Mouse (Mus musculus): ENCODE results near the gene Usp25. TPM values are rescaled to one million over a fixed set of nuclear protein-coding genes. Genes with fewer than 3 reads are reported as not detected.

Usp25 gene
- polyA plus RNA-seq, 1 experiment from 2014 or later = 11.7 TPM

DNA sequence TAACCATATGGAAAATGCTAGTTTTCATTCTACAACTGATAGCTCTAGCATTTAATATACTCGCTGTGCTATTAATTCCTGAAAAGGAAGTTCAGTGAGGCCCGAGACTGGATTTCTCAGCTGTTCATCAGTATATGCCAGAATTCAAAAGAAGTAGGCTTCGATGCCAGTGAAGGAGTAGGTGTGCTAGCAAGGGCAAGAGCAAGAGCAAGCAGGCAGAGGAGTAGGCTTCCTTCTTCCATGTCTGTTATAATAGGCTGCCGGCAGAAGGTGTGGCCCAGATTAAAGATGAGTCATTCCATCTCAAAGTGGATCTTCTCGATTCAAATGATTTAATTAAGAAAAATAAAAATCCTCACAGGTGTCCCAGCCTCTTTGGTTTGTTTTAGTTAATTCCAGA, 30.0 kb downstream of the Usp25 start:
- Histone ChIP-seq H3K4me1 (no peaks in the 10 kb centered on the region), H3K9ac (replicated peaks) (no peak overlapping the region), H3K27me3 (replicated peaks) (no peaks in the 10 kb centered on the region), H3K9me3 (replicated peaks) (no peaks in the 10 kb centered on the region), H3K36me3 (peaks cover 8% of the 10 kb centered on the region; the same call in 1 of the 2 replicates), H3K27ac (replicated peaks) (no peak overlapping the region), H3K4me3 (replicated peaks) (no peak overlapping the region), H3K4me2 (no peak overlapping the region)
- WGBS = 93% methylated on average over 5 of the region's 5 CpGs
- no peak for ATAC-seq (ENCODE audit: low FRiP score)

DNA sequence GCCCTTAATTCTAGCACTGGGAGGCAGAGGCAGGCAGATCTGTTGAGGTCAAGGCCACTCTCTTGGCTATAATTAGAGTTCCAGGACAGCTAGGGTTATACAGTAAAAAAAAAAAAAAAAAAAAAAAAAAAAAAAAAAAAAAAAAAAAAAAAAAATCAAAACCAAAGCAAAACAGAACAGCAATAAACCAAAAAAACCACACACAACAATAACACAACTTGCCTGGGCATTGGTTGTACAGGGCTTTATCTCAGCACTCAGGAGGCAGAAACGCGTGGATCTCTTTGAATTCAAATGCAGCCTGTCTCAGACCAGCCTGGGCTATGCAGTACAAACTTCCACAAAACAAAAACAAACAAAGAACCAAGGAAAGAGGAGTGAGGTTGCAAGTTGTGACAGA, 40.7 kb downstream of the Usp25 start:
- 93% methylated on average over 2 of the region's 2 CpGs for WGBS
- H3K4me3 ChIP-seq (replicated peaks) = no peak overlapping the region
- H3K27me3 ChIP-seq (replicated peaks) = no peaks in the 10 kb centered on the region
- no peak overlapping the region for H3K4me2 ChIP-seq
- no peaks in the 10 kb centered on the region for H3K9me3 ChIP-seq (replicated peaks)
- H3K27ac ChIP-seq (replicated peaks) = no peak overlapping the region
- ATAC-seq (ENCODE audit: low FRiP score) = no peak
- no peak overlapping the region for H3K9ac ChIP-seq (replicated peaks)
- H3K4me1 ChIP-seq = 0 out of 2 replicates have a peak, but pooled peaks cover 3% of the 10 kb centered on the region
- H3K36me3 ChIP-seq = peaks cover 6% of the 10 kb centered on the region; the same call in 1 of the 2 replicates

DNA sequence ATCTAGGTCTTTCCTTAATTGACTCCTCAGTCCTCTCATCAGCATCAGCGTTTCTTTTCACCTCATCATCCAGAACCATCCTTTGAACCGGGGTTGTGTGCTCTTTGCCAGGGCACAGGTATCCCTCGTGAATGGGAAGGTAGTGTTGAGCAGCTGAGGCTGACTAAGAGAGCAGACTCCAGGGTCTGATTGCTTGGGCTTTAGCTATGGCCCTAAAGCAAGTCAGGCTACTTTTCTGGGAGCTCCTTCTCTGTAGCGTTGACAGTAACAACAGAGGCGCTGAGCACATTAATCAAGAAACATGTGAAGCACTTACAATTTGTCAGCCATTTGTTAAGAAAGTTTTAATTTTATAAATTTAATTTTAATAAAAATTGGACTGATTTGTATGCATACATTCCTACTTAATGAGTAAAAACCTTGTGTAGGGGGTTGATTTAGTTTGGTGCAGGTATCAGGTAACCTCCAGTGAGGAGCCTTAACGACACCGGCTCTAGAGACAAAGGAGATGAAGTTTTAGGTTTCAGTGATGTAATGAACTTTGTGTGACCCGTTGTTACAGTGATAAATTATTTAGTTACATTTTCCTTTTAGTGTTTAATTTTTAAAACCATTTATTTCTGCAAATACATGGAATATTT, 42.1 kb downstream of the Usp25 start:
- no peak for ATAC-seq (ENCODE audit: low FRiP score)
- Histone ChIP-seq H3K9me3 (replicated peaks) (no peaks in the 10 kb centered on the region), H3K4me1 (0 out of 2 replicates have a peak, but pooled peaks cover 3% of the 10 kb centered on the region), H3K4me3 (replicated peaks) (no peak overlapping the region), H3K27ac (replicated peaks) (no peak overlapping the region), H3K4me2 (no peak overlapping the region), H3K9ac (replicated peaks) (no peak overlapping the region), H3K27me3 (replicated peaks) (no peaks in the 10 kb centered on the region), H3K36me3 (peaks cover 3% of the 10 kb centered on the region; the same call in 1 of the 2 replicates)
- WGBS = 83% methylated on average over 8 of the region's 8 CpGs

DNA sequence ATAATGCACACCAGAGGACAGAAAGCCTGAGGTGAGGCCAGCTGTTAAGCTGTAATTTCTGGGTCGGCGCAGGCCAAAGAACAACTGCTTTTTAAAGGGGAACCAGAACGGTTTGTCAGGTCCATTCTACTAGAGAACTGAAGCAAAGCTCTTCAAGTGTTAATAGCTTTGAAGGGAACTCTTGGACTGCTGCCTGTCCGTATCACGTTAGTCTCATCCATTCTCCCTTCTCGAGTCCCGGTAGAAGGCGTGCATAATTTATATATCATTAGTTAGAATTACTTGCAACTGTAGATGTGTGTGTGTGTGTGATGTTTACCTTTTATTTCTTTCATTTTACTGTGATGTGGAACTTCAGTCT, 42.6 kb downstream of the Usp25 start:
- no peak overlapping the region for H3K9ac ChIP-seq (replicated peaks)
- H3K27me3 ChIP-seq (replicated peaks) = no peaks in the 10 kb centered on the region
- H3K27ac ChIP-seq (replicated peaks) = no peak overlapping the region
- H3K9me3 ChIP-seq (replicated peaks) = no peaks in the 10 kb centered on the region
- no peak overlapping the region for H3K4me3 ChIP-seq (replicated peaks)
- 0 out of 2 replicates have a peak, but pooled peaks cover 3% of the 10 kb centered on the region for H3K4me1 ChIP-seq
- ATAC-seq (ENCODE audit: low FRiP score) = no peak
- no peak overlapping the region for H3K4me2 ChIP-seq
- WGBS = 34% methylated on average over 8 of the region's 8 CpGs
- H3K36me3 ChIP-seq = peaks cover 6% of the 10 kb centered on the region; the same call in 1 of the 2 replicates

DNA sequence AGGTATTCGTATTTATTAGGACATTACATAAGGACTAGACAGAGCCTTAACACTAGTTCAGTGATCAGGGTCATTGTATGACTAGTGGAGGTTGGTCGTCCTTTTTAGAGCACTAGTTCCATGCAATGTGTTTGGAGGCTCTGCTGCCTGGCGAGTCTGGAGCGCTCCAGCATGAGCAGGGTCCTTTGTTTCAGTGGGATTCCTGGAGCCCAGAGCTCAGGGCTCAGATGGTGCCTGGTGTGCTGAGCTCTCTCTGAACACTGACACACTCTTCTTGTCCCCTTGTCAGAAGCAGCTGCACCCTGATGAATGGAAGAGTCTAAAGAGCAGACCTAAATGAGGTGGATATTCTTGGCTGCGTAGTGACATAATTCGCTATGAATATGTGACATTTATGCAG, 45.1 kb downstream of the Usp25 start:
- Histone ChIP-seq H3K9ac (replicated peaks) (no peak overlapping the region), H3K27ac (replicated peaks) (no peak overlapping the region), H3K4me2 (no peak overlapping the region), H3K36me3 (peaks cover 11% of the 10 kb centered on the region; the same call in 1 of the 2 replicates), H3K27me3 (replicated peaks) (no peaks in the 10 kb centered on the region), H3K4me1 (0 out of 2 replicates have a peak, but pooled peaks cover 3% of the 10 kb centered on the region), H3K9me3 (replicated peaks) (no peaks in the 10 kb centered on the region), H3K4me3 (replicated peaks) (no peak overlapping the region)
- 48% methylated on average over 6 of the region's 6 CpGs for whole genome bisulfite sequencing
- peak; percentile 41; the same call in 1 of the 2 replicates for ATAC-seq (ENCODE audit: low FRiP score)

DNA sequence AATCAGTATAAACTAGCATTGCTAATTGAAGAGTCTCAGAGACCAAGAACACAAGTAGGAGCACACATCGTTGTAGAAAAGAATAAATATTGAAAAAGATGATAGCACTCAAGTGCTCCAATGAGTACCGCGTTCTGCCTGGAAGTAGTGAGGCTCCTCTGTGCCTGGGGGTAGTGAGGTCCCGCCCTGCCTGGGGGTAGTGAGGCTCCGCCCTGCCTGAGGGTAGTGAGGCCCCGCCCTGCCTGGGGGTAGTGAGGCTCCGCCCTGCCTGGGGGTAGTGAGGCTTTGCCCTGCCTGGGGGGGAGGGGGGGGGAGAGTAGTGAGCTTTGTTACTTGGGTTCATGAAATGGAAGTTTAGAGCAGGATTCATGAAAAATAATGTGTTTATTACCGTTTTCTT, 46.7 kb downstream of the Usp25 start:
- Histone ChIP-seq H3K9ac (replicated peaks) (no peak overlapping the region), H3K4me2 (no peak overlapping the region), H3K4me1 (0 out of 2 replicates have a peak, but pooled peaks cover 3% of the 10 kb centered on the region), H3K9me3 (replicated peaks) (no peaks in the 10 kb centered on the region), H3K27me3 (replicated peaks) (no peaks in the 10 kb centered on the region), H3K4me3 (replicated peaks) (no peak overlapping the region), H3K27ac (replicated peaks) (no peak overlapping the region), H3K36me3 (peaks cover 11% of the 10 kb centered on the region; the same call in 1 of the 2 replicates)
- no peak for ATAC-seq (ENCODE audit: low FRiP score)
- 91% methylated on average over 8 of the region's 8 CpGs for WGBS

DNA sequence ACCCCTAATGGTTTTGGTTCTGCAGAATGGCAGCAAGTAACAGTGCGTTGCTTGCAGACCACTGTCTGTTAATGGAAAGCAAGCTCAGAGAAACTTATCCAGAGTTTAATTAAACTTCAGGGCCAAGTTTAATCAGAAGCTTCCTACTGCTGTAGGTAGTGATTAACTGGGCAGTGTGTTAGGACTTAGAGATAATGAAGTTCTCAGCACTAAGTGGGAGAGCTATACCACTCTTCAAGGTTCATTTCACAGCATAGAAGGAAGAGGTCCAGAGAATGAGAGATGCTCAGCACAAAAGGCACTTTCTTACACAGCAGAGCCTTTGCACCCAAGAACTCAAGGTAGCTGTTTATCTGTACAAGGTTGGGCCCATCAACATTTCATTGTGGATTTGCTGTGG, 50.4 kb downstream of the Usp25 start:
- no peaks in the 10 kb centered on the region for H3K4me1 ChIP-seq
- no peak overlapping the region for H3K4me2 ChIP-seq
- H3K9ac ChIP-seq (replicated peaks) = no peak overlapping the region
- peaks cover 11% of the 10 kb centered on the region for H3K36me3 ChIP-seq
- no peaks in the 10 kb centered on the region for H3K27me3 ChIP-seq (replicated peaks)
- ATAC-seq (ENCODE audit: low FRiP score) = peak; percentile 63; the same call in 1 of the 2 replicates
- H3K4me3 ChIP-seq (replicated peaks) = no peak overlapping the region
- WGBS = 88% methylated on average over 1 of the region's 1 CpGs
- no peaks in the 10 kb centered on the region for H3K9me3 ChIP-seq (replicated peaks)
- H3K27ac ChIP-seq (replicated peaks) = no peak overlapping the region

DNA sequence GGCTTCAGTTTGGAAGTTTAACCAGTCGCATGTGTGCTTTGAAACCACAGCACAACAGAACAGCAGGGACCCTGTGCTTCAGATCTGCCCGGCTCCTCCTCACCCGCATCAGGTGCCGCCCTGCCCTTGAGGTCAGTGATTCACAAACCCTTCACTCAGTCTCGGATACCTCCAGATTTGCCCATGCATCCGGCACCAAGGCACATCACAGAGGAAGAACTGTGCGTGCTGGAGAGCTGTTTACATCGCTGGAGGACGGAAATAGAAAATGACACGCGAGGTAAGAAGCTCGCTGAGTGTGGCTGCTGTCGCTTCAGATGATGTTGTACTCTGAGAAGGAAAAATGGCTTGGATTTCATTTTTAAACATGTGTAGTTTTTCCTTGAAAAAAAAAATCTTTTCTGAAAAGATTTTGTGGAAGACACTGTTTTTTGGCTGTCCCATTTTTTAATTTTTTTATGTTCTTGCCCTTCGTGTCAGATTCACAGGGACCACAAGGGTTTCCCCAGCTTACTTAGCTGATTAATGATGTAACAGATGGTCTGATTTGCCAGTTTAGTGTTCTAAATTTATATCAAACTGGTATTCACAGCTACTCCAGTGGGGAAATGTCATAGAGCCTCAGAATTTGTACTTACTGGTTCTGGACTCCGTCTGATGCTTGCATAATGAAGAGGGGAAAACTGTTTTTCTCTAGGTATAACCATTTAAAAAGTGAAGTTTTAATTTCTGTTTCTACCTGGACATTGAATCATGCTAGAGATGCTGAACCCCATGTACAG, 63.6 kb downstream of the Usp25 start:
- H3K9ac ChIP-seq (replicated peaks) = no peak overlapping the region
- no peak overlapping the region for H3K4me3 ChIP-seq (replicated peaks)
- H3K4me1 ChIP-seq = no peaks in the 10 kb centered on the region
- H3K27me3 ChIP-seq (replicated peaks) = no peaks in the 10 kb centered on the region
- no peaks in the 10 kb centered on the region for H3K9me3 ChIP-seq (replicated peaks)
- 70% methylated on average over 15 of the region's 15 CpGs for WGBS
- H3K36me3 ChIP-seq = peaks cover 18% of the 10 kb centered on the region
- ATAC-seq (ENCODE audit: low FRiP score) = no peak
- H3K4me2 ChIP-seq = no peak overlapping the region
- no peak overlapping the region for H3K27ac ChIP-seq (replicated peaks)

DNA sequence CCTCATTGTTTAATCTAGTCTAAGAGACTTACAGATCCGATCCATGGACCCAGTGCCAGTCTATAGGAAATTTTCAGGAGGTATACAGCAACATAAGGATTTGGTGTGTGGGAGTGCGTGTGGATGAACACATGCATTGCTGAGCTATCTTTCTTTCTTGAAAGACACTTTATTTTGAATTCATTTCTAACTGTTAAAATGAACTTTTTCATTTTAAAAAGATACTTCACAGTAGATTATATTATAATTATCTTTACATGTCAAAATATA, 64.2 kb downstream of the Usp25 start:
- Histone ChIP-seq H3K9me3 (replicated peaks) (no peaks in the 10 kb centered on the region), H3K4me3 (replicated peaks) (no peak overlapping the region), H3K4me2 (no peak overlapping the region), H3K27me3 (replicated peaks) (no peaks in the 10 kb centered on the region), H3K9ac (replicated peaks) (no peak overlapping the region), H3K36me3 (peaks cover 16% of the 10 kb centered on the region), H3K27ac (replicated peaks) (no peak overlapping the region), H3K4me1 (no peaks in the 10 kb centered on the region)
- ATAC-seq (ENCODE audit: low FRiP score) = no peak
- WGBS = 88% methylated on average over 2 of the region's 2 CpGs

DNA sequence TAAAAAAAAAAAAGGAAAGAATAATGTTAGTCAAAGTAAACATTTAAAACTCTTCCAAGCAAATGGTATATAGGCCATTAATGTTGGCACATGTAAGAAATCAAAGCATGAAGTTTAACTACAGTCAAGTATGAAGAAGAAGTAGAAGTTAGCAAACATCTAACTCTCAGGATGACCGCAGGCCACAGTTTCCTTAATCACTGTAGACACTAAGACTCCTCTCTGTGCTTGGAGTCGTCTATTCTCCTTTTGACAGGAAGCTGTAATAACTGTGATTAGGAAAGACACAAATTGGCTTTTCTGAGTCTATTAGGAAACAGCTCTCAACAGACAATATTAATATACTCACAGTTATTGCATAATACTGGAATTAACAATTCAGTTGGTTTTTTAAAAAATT, 70.6 kb downstream of the Usp25 start:
- 84% methylated on average over 2 of the region's 2 CpGs for WGBS

DNA sequence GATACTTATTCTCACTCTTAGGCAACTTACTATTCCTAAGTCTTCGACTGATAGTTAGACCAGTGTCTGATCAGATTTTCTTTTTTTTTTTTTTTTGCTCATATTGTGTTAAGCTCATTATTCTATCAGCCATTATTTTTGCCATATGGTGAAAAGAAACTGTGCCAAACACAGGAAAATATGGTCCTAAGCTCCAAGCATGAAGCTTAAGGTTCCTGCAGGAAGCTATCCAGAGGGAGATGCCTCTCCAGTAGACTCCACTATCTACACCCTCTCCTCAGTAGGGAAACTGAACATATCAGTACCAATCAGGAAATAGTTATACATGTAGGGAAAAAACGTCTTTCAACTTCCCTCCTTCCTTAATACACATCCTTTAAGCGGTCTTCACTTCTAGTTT, 76.3 kb downstream of the Usp25 start:
- H3K27ac ChIP-seq (replicated peaks) = no peak overlapping the region
- H3K4me2 ChIP-seq = no peak overlapping the region
- no peaks in the 10 kb centered on the region for H3K36me3 ChIP-seq
- 94% methylated on average over 3 of the region's 3 CpGs for WGBS
- H3K9ac ChIP-seq (replicated peaks) = no peak overlapping the region
- no peaks in the 10 kb centered on the region for H3K9me3 ChIP-seq (replicated peaks)
- no peaks in the 10 kb centered on the region for H3K27me3 ChIP-seq (replicated peaks)
- H3K4me1 ChIP-seq = no peaks in the 10 kb centered on the region
- ATAC-seq (ENCODE audit: low FRiP score) = no peak
- H3K4me3 ChIP-seq (replicated peaks) = no peak overlapping the region

More for the DNA sequence above, 70.6 kb downstream of the Usp25 start:
- no peak overlapping the region for H3K4me3 ChIP-seq (replicated peaks)
- H3K4me2 ChIP-seq = no peak overlapping the region
- no peaks in the 10 kb centered on the region for H3K27me3 ChIP-seq (replicated peaks)
- no peak for ATAC-seq (ENCODE audit: low FRiP score)
- H3K27ac ChIP-seq (replicated peaks) = no peak overlapping the region
- no peak overlapping the region for H3K9ac ChIP-seq (replicated peaks)
- no peaks in the 10 kb centered on the region for H3K4me1 ChIP-seq
- H3K36me3 ChIP-seq = peaks cover 9% of the 10 kb centered on the region
- no peaks in the 10 kb centered on the region for H3K9me3 ChIP-seq (replicated peaks)

DNA sequence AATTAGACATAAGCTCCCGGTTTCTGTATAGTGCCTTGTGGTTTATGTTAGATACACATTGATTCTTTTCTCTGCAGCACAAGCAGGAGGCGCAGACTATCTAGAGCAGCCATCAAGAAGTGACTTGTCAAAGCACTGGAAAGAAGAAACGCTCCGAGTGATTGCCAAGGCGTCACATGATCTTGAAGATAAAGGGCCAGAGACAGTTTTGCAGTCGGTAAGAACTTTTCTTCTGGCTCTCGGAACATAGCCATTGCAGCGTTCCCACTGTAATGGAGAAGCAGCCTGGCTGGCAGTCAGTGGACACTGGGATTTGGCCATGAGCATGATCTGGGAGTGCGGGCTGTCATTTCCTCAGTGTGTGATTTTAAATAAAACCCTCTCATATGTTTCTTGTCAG, 80.0 kb downstream of the Usp25 start:
- H3K9ac ChIP-seq (replicated peaks) = no peak overlapping the region
- H3K4me1 ChIP-seq = no peaks in the 10 kb centered on the region
- no peak overlapping the region for H3K4me3 ChIP-seq (replicated peaks)
- H3K4me2 ChIP-seq = no peak overlapping the region
- no peak for ATAC-seq (ENCODE audit: low FRiP score)
- H3K27ac ChIP-seq (replicated peaks) = no peak overlapping the region
- no peaks in the 10 kb centered on the region for H3K9me3 ChIP-seq (replicated peaks)
- H3K36me3 ChIP-seq = no peaks in the 10 kb centered on the region
- WGBS = 91% methylated on average over 9 of the region's 9 CpGs
- no peaks in the 10 kb centered on the region for H3K27me3 ChIP-seq (replicated peaks)

Measured in neural tube, embryonic 15.5 days (tissue).